Mouse (Mus musculus) cerebellum, adult 11-12 months (tissue): ENCODE results near the gene Gpank1.
A peak's percentile ranks its signal among the peaks of the same experiment; 100 is the strongest.

Experiments used
- DNase-seq: peaks from one replicate; pipeline ENCODE4 v3.0.0; 2022

Gene Gpank1

GRCm38 (mm10) chr17:35162730-35163129, 41.5 kb downstream of the Gpank1 start:
- DNase-seq, result peak; percentile 60

GRCm38 (mm10) chr17:35163326-35164081, 42.2 kb downstream of the Gpank1 start:
- DNase-seq, result peak; percentile 52

- DNase-seq, result no peak
These were observed 42.9 kb downstream of the Gpank1 start for GRCm38 (mm10) chr17:35164218-35164567.

- DNase-seq, result peak; percentile 100
These were observed 43.6 kb downstream of the Gpank1 start, which contains the start of gene Prrc2a for GRCm38 (mm10) chr17:35164568-35165450. Gene Prrc2a (minus strand): TSS chr17:35164897.

- no peak for DNase-seq
These were observed 44.3 kb downstream of the Gpank1 start for GRCm38 (mm10) chr17:35165451-35166155.

- peak; percentile 77 for DNase-seq
These were observed 45.2 kb downstream of the Gpank1 start for GRCm38 (mm10) chr17:35166352-35167035.

GRCm38 (mm10) chr17:35167794-35168193, 46.5 kb downstream of the Gpank1 start:
- no peak for DNase-seq

GRCm38 (mm10) chr17:35168541-35169207, 47.4 kb downstream of the Gpank1 start:
- DNase-seq, result no peak

- DNase-seq, result no peak
These were observed 51.4 kb downstream of the Gpank1 start for GRCm38 (mm10) chr17:35172445-35173234.

- no peak for DNase-seq
These were observed 52.1 kb downstream of the Gpank1 start for GRCm38 (mm10) chr17:35173329-35173728.
